Mouse (Mus musculus) kidney, adult 2 months (tissue): ENCODE data around the gene Gm49325.

Experiments used
- CTCF ChIP-seq: fragments of 200-500 bp; conservative IDR thresholded peaks from 2 replicates; pipeline ENCODE4 v1.5.1; 2011; ENCODE audit warnings: low read depth, mild to moderate bottlenecking, control low read depth, low read length, moderate library complexity, mixed read lengths; ENCODE audit not compliant: insufficient read depth, insufficient read length
- POLR2A ChIP-seq: fragments of 200-500 bp; IDR thresholded peaks from one replicate; pipeline ENCODE4 v1.6.1; 2011; ENCODE audit warnings: low read depth, low read length, control low read depth

DNA sequence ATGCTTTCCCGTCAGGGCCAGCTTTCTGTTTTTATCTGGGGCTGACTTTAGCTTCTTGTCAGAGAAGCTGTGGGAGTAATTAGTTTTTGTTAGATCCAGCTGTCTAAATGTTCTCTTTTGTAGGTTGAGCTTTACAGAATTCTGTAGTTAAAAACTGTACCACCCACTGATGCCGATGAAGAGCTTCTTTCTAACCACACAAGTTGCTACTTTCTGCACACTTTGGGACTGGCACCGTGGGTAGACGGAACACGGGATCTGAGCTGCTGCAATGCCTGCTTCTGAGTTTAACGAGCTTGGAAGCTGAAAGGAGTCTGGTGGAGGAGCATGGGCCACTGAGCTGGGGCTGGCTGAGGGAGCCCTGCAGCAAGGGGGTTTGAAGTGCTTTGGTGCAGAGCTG, 14.5 kb upstream of the Gm49325 start:
- TF ChIP-seq CTCF (no peak), POLR2A (no peak)
